ENCODE assay signal across 25 mouse cellular contexts in genomic region chr17:32061219-32061618, GRCm38 (mm10).
"Had no signal": no experiment of that assay in that cellular context is flagged by ENCODE, and none has a peak within 500 bp of the region (broad histone marks: within the 10 kb centered on the region; RNA-seq: fewer than 3 reads in every experiment).

No protein-coding gene starts in this region.

- H3K9me3 ChIP-seq: kidney, embryonic 15.5 days; limb, embryonic 10.5 days; limb, embryonic 13.5 days; liver, embryonic 12.5 days; liver, embryonic 15.5 days; lung, embryonic 15.5 days; megakaryocyte, embryonic 14.5 days; midbrain, embryonic 10.5 days; neural tube, embryonic 12.5 days; neural tube, embryonic 15.5 days; stomach, embryonic 15.5 days had no signal

- H3K27ac ChIP-seq: kidney, embryonic 15.5 days; limb, embryonic 10.5 days; limb, embryonic 13.5 days; liver, embryonic 12.5 days; liver, embryonic 15.5 days; lung, embryonic 15.5 days; midbrain, embryonic 10.5 days; neural tube, embryonic 12.5 days; neural tube, embryonic 15.5 days; stomach, embryonic 15.5 days had no signal

- H3K4me3 ChIP-seq: kidney, embryonic 15.5 days; limb, embryonic 10.5 days; limb, embryonic 13.5 days; liver, embryonic 12.5 days; liver, embryonic 15.5 days; lung, embryonic 15.5 days; midbrain, embryonic 10.5 days; neural tube, embryonic 12.5 days; neural tube, embryonic 15.5 days; stomach, embryonic 15.5 days had no signal

- H3K9ac ChIP-seq: kidney, embryonic 15.5 days; limb, embryonic 13.5 days; liver, embryonic 12.5 days; liver, embryonic 15.5 days; lung, embryonic 15.5 days; neural tube, embryonic 12.5 days; neural tube, embryonic 15.5 days; stomach, embryonic 15.5 days had no signal

- H3K27me3 ChIP-seq: kidney, embryonic 15.5 days; limb, embryonic 13.5 days; liver, embryonic 12.5 days; liver, embryonic 15.5 days; lung, embryonic 15.5 days; megakaryocyte, embryonic 14.5 days; neural tube, embryonic 12.5 days; neural tube, embryonic 15.5 days; stomach, embryonic 15.5 days had no signal

- DNase-seq: kidney, adult 2 months; kidney, postnatal 14 days; kidney, postnatal 4 days; liver; lung, adult 18-20 months; lung, postnatal 10 days; lung, postnatal 36 days; midbrain, embryonic 14.5 days; right cerebral cortex, adult 18-20 months; right cerebral cortex, postnatal 14 days; right cerebral cortex, postnatal 4 days; thymus, adult 2 months; thymus, postnatal 14 days; thymus, postnatal 4 days had no signal

- ATAC-seq: liver, embryonic 12.5 days had no signal

- H3K4me1 ChIP-seq: kidney, embryonic 15.5 days; limb, embryonic 10.5 days; liver, embryonic 12.5 days; liver, embryonic 15.5 days; lung, embryonic 15.5 days; neural tube, embryonic 12.5 days; neural tube, embryonic 15.5 days; stomach, embryonic 15.5 days had no signal
